Mouse (Mus musculus): ENCODE data around the gene Xxylt1. TPM values are rescaled to one million over a fixed set of nuclear protein-coding genes. Genes with fewer than 3 reads are reported as not detected.

The Xxylt1 gene
- polyA plus RNA-seq, 1 experiment, result 16.8 TPM

GRCm38 (mm10) chr16:30933366-30933765 is 147.9 kb downstream of the Xxylt1 start:
- Histone ChIP-seq H3K36me3 (ENCODE audit: control insufficient read depth, insufficient read depth, low read length) (no peaks in the 10 kb centered on the region), H3K4me1 (ENCODE audit: control insufficient read depth, insufficient read depth, low read length) (peaks cover 8% of the 10 kb centered on the region; the same call in 1 of the 2 replicates), H3K27ac (ENCODE audit: insufficient read depth, low read depth, low read length) (peak overlapping the region; percentile 43; the same call in 1 of the 2 replicates), H3K27me3 (replicated peaks; ENCODE audit: control insufficient read depth, insufficient read depth, low read length) (no peaks in the 10 kb centered on the region), H3K4me3 (ENCODE audit: insufficient read depth, low read depth, low read length) (no peak overlapping the region)
- TF ChIP-seq POLR2A (IDR thresholded peaks at IDR 0.05; ENCODE audit: low read depth, low read length), result no peak
- TF ChIP-seq CTCF (conservative IDR thresholded peaks at IDR 0.05; ENCODE audit: insufficient read depth, insufficient read length, low read depth, low read length), result no peak
- peak; percentile 67 for DNase-seq
- WGBS, result 72% methylated on average over 8 of the region's 8 CpGs

- no peak overlapping the region for H3K4me3 ChIP-seq (ENCODE audit: insufficient read depth, low read depth, low read length)
- no peak overlapping the region for H3K27ac ChIP-seq (ENCODE audit: insufficient read depth, low read depth, low read length)
- H3K27me3 ChIP-seq (replicated peaks; ENCODE audit: control insufficient read depth, insufficient read depth, low read length), result no peaks in the 10 kb centered on the region
- 0 out of 2 replicates have a peak, but pooled peaks have one; percentile 6 for TF ChIP-seq CTCF (conservative IDR thresholded peaks at IDR 0.05; ENCODE audit: insufficient read depth, insufficient read length, low read depth, low read length)
- TF ChIP-seq POLR2A (IDR thresholded peaks at IDR 0.05; ENCODE audit: low read depth, low read length), result no peak
- peaks cover 8% of the 10 kb centered on the region; the same call in 1 of the 2 replicates for H3K4me1 ChIP-seq (ENCODE audit: control insufficient read depth, insufficient read depth, low read length)
- no peaks in the 10 kb centered on the region for H3K36me3 ChIP-seq (ENCODE audit: control insufficient read depth, insufficient read depth, low read length)
- peak; percentile 18 for DNase-seq
- 85% methylated on average over 4 of the region's 4 CpGs for WGBS
These were observed 148.4 kb downstream of the Xxylt1 start for GRCm38 (mm10) chr16:30932791-30933190.

GRCm38 (mm10) chr16:30932196-30932595 is 149.0 kb downstream of the Xxylt1 start:
- 83% methylated on average over 5 of the region's 5 CpGs for WGBS
- TF ChIP-seq POLR2A (IDR thresholded peaks at IDR 0.05; ENCODE audit: low read depth, low read length) (no peak), CTCF (conservative IDR thresholded peaks at IDR 0.05; ENCODE audit: insufficient read depth, insufficient read length, low read depth, low read length) (no peak)
- DNase-seq, result no peak
- no peak overlapping the region for H3K4me3 ChIP-seq (ENCODE audit: insufficient read depth, low read depth, low read length)
- no peaks in the 10 kb centered on the region for H3K36me3 ChIP-seq (ENCODE audit: control insufficient read depth, insufficient read depth, low read length)
- peaks cover 8% of the 10 kb centered on the region; the same call in 1 of the 2 replicates for H3K4me1 ChIP-seq (ENCODE audit: control insufficient read depth, insufficient read depth, low read length)
- H3K27ac ChIP-seq (ENCODE audit: insufficient read depth, low read depth, low read length), result no peak overlapping the region
- no peaks in the 10 kb centered on the region for H3K27me3 ChIP-seq (replicated peaks; ENCODE audit: control insufficient read depth, insufficient read depth, low read length)

- no peaks in the 10 kb centered on the region for H3K36me3 ChIP-seq (ENCODE audit: control insufficient read depth, insufficient read depth, low read length)
- DNase-seq, result no peak
- 98% methylated on average over 3 of the region's 3 CpGs for WGBS
- no peak overlapping the region for H3K27ac ChIP-seq (ENCODE audit: insufficient read depth, low read depth, low read length)
- TF ChIP-seq POLR2A (IDR thresholded peaks at IDR 0.05; ENCODE audit: low read depth, low read length) (no peak), CTCF (conservative IDR thresholded peaks at IDR 0.05; ENCODE audit: insufficient read depth, insufficient read length, low read depth, low read length) (no peak)
- H3K4me1 ChIP-seq (ENCODE audit: control insufficient read depth, insufficient read depth, low read length), result 0 out of 2 replicates have a peak, but pooled peaks cover 4% of the 10 kb centered on the region
- H3K27me3 ChIP-seq (replicated peaks; ENCODE audit: control insufficient read depth, insufficient read depth, low read length), result no peaks in the 10 kb centered on the region
- no peak overlapping the region for H3K4me3 ChIP-seq (ENCODE audit: insufficient read depth, low read depth, low read length)
These were observed 152.1 kb downstream of the Xxylt1 start for GRCm38 (mm10) chr16:30929165-30929564.

GRCm38 (mm10) chr16:30928076-30928750 is 153.0 kb downstream of the Xxylt1 start:
- Histone ChIP-seq H3K36me3 (ENCODE audit: control insufficient read depth, insufficient read depth, low read length) (no peaks in the 10 kb centered on the region), H3K4me1 (ENCODE audit: control insufficient read depth, insufficient read depth, low read length) (0 out of 2 replicates have a peak, but pooled peaks cover under 1% of the 10 kb centered on the region), H3K27me3 (replicated peaks; ENCODE audit: control insufficient read depth, insufficient read depth, low read length) (no peaks in the 10 kb centered on the region), H3K4me3 (ENCODE audit: insufficient read depth, low read depth, low read length) (no peak overlapping the region), H3K27ac (ENCODE audit: insufficient read depth, low read depth, low read length) (no peak overlapping the region)
- no peak for DNase-seq
- WGBS, result 76% methylated on average over 8 of the region's 8 CpGs
- TF ChIP-seq CTCF (conservative IDR thresholded peaks at IDR 0.05; ENCODE audit: insufficient read depth, insufficient read length, low read depth, low read length) (no peak), POLR2A (IDR thresholded peaks at IDR 0.05; ENCODE audit: low read depth, low read length) (no peak)

GRCm38 (mm10) chr16:30925496-30925895 is 155.7 kb downstream of the Xxylt1 start:
- Histone ChIP-seq H3K27me3 (replicated peaks; ENCODE audit: control insufficient read depth, insufficient read depth, low read length) (no peaks in the 10 kb centered on the region), H3K27ac (ENCODE audit: insufficient read depth, low read depth, low read length) (no peak overlapping the region), H3K4me1 (ENCODE audit: control insufficient read depth, insufficient read depth, low read length) (no peaks in the 10 kb centered on the region), H3K4me3 (ENCODE audit: insufficient read depth, low read depth, low read length) (no peak overlapping the region), H3K36me3 (ENCODE audit: control insufficient read depth, insufficient read depth, low read length) (no peaks in the 10 kb centered on the region)
- WGBS, result 26% methylated on average over 4 of the region's 4 CpGs
- TF ChIP-seq POLR2A (IDR thresholded peaks at IDR 0.05; ENCODE audit: low read depth, low read length), result no peak
- TF ChIP-seq CTCF (conservative IDR thresholded peaks at IDR 0.05; ENCODE audit: insufficient read depth, insufficient read length, low read depth, low read length), result no peak
- DNase-seq, result no peak

- Histone ChIP-seq H3K4me3 (ENCODE audit: insufficient read depth, low read depth, low read length) (no peak overlapping the region), H3K36me3 (ENCODE audit: control insufficient read depth, insufficient read depth, low read length) (no peaks in the 10 kb centered on the region), H3K4me1 (ENCODE audit: control insufficient read depth, insufficient read depth, low read length) (no peaks in the 10 kb centered on the region), H3K27me3 (replicated peaks; ENCODE audit: control insufficient read depth, insufficient read depth, low read length) (no peaks in the 10 kb centered on the region), H3K27ac (ENCODE audit: insufficient read depth, low read depth, low read length) (no peak overlapping the region)
- 78% methylated on average over 7 of the region's 7 CpGs for WGBS
- DNase-seq, result no peak
- TF ChIP-seq POLR2A (IDR thresholded peaks at IDR 0.05; ENCODE audit: low read depth, low read length) (no peak), CTCF (conservative IDR thresholded peaks at IDR 0.05; ENCODE audit: insufficient read depth, insufficient read length, low read depth, low read length) (no peak)
These were observed 157.3 kb downstream of the Xxylt1 start for GRCm38 (mm10) chr16:30923899-30924298.

Data from kidney, adult 2 months (tissue).